Mouse (Mus musculus): ENCODE data around the gene Aldoart2. TPM values are rescaled to one million over a fixed set of nuclear protein-coding genes. Genes with fewer than 3 reads are reported as not detected.
"Not testable (repeated sequence)": the region's sequence is repeated elsewhere in the genome, so short reads cannot be mapped to it uniquely, and the experiment has no call there.

Aldoart2 gene
- polyA plus RNA-seq, 2 experiments, result not detected

- Histone ChIP-seq H3K9me3 (ENCODE audit: control insufficient read depth, low read length) (no peaks in the 10 kb centered on the region), H3K9ac (replicated peaks) (no peak overlapping the region), H3K4me3 (ENCODE audit: insufficient read depth in 1 of 2, low read depth in 2 of 2, low read length in 2 of 2) (no peak overlapping the region), H3K27me3 (ENCODE audit: control insufficient read depth, insufficient read depth, low read length) (peaks cover 7% of the 10 kb centered on the region), H3K4me2 (ENCODE audit: low read depth) (no peak overlapping the region), H3K27ac (no peak overlapping the region), H3K36me3 (replicated peaks; ENCODE audit: control insufficient read depth, insufficient read depth, low read depth) (no peaks in the 10 kb centered on the region), H3K4me1 (replicated peaks; ENCODE audit: control insufficient read depth in 2 of 2, insufficient read depth in 2 of 2, low read length in 1 of 2) (no peaks in the 10 kb centered on the region)
- WGBS (ENCODE audit: insufficient replicate concordance), result 86% methylated on average over 1 of the region's 1 CpGs
- TF ChIP-seq EP300 (IDR thresholded peaks at IDR 0.05; ENCODE audit: low read depth) (no peak), CTCF (IDR thresholded peaks at IDR 0.05; ENCODE audit: low read depth) (0 out of 2 replicates have a peak, but pooled peaks have one; percentile 6)
- DNase-seq (ENCODE audit: low read depth in 3 of 3, low spot score in 3 of 3) (no peak), ATAC-seq (ENCODE audit: insufficient read depth) (no peak)
Observed at GRCm38 (mm10) chr12:55538328-55538971, 26.6 kb upstream of the Aldoart2 start.

GRCm38 (mm10) chr12:55539157-55539556 lies 25.9 kb upstream of the Aldoart2 start:
- no peak overlapping the region for H3K4me3 ChIP-seq (ENCODE audit: insufficient read depth in 1 of 2, low read depth in 2 of 2, low read length in 2 of 2)
- TF ChIP-seq CTCF (IDR thresholded peaks at IDR 0.05; ENCODE audit: low read depth), result no peak
- no peak for TF ChIP-seq EP300 (IDR thresholded peaks at IDR 0.05; ENCODE audit: low read depth)
- no peak overlapping the region for H3K9ac ChIP-seq (replicated peaks)
- 53% methylated on average over 8 of the region's 8 CpGs for WGBS (ENCODE audit: insufficient replicate concordance)
- H3K4me1 ChIP-seq (replicated peaks; ENCODE audit: control insufficient read depth in 2 of 2, insufficient read depth in 2 of 2, low read length in 1 of 2), result no peaks in the 10 kb centered on the region
- H3K27me3 ChIP-seq (ENCODE audit: control insufficient read depth, insufficient read depth, low read length), result peaks cover 7% of the 10 kb centered on the region
- ATAC-seq (ENCODE audit: insufficient read depth) (no peak), DNase-seq (ENCODE audit: low read depth in 3 of 3, low spot score in 3 of 3) (no peak)
- H3K4me2 ChIP-seq (ENCODE audit: low read depth), result no peak overlapping the region
- no peaks in the 10 kb centered on the region for H3K36me3 ChIP-seq (replicated peaks; ENCODE audit: control insufficient read depth, insufficient read depth, low read depth)
- H3K27ac ChIP-seq, result no peak overlapping the region
- H3K9me3 ChIP-seq (ENCODE audit: control insufficient read depth, low read length), result no peaks in the 10 kb centered on the region

- not testable (repeated sequence) for DNase-seq (ENCODE audit: low read depth in 3 of 3, low spot score in 3 of 3); H3K27me3 ChIP-seq (ENCODE audit: control insufficient read depth, insufficient read depth, low read length); H3K27ac ChIP-seq; H3K9ac ChIP-seq (replicated peaks); H3K4me3 ChIP-seq (ENCODE audit: insufficient read depth in 1 of 2, low read depth in 2 of 2, low read length in 2 of 2); H3K4me1 ChIP-seq (replicated peaks; ENCODE audit: control insufficient read depth in 2 of 2, insufficient read depth in 2 of 2, low read length in 1 of 2); H3K36me3 ChIP-seq (replicated peaks; ENCODE audit: control insufficient read depth, insufficient read depth, low read depth); H3K4me2 ChIP-seq (ENCODE audit: low read depth); H3K9me3 ChIP-seq (ENCODE audit: control insufficient read depth, low read length); ATAC-seq (ENCODE audit: insufficient read depth)
- WGBS (ENCODE audit: insufficient replicate concordance), result 63% methylated on average over 6 of the region's 6 CpGs
Observed at GRCm38 (mm10) chr12:55554901-55555300, 10.1 kb upstream of the Aldoart2 start.

DNA sequence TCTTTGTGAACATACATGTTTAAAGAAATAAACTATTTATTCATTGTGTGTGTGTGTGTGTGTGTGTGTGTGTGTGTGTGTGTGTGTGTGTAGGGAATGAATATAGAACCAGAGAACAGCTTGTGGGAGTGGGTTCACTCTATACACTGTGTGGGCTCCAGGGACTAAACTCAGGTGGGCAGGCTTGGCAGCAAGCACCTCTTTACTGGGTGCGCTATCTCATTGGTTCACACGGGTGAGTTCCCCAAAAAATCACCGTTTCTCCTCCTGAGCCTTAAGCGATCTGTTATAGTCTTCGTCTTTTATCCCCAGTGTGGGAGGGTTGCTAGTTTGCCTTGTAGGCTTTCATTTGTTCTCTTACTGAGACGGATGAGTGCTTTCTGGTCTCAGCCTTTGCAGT lies 7.2 kb upstream of the Aldoart2 start:
- no peaks in the 10 kb centered on the region for H3K4me1 ChIP-seq (replicated peaks; ENCODE audit: control insufficient read depth in 2 of 2, insufficient read depth in 2 of 2, low read length in 1 of 2)
- H3K9me3 ChIP-seq (ENCODE audit: control insufficient read depth, low read length), result no peaks in the 10 kb centered on the region
- DNase-seq (ENCODE audit: low read depth in 3 of 3, low spot score in 3 of 3) (no peak), ATAC-seq (ENCODE audit: insufficient read depth) (no peak)
- TF ChIP-seq EP300 (IDR thresholded peaks at IDR 0.05; ENCODE audit: low read depth), result no peak
- no peak for TF ChIP-seq CTCF (IDR thresholded peaks at IDR 0.05; ENCODE audit: low read depth)
- WGBS (ENCODE audit: insufficient replicate concordance), result 54% methylated on average over 6 of the region's 6 CpGs
- H3K4me2 ChIP-seq (ENCODE audit: low read depth), result no peak overlapping the region
- no peak overlapping the region for H3K4me3 ChIP-seq (ENCODE audit: insufficient read depth in 1 of 2, low read depth in 2 of 2, low read length in 2 of 2)
- no peak overlapping the region for H3K9ac ChIP-seq (replicated peaks)
- H3K36me3 ChIP-seq (replicated peaks; ENCODE audit: control insufficient read depth, insufficient read depth, low read depth), result no peaks in the 10 kb centered on the region
- no peaks in the 10 kb centered on the region for H3K27me3 ChIP-seq (ENCODE audit: control insufficient read depth, insufficient read depth, low read length)
- H3K27ac ChIP-seq, result no peak overlapping the region

DNA sequence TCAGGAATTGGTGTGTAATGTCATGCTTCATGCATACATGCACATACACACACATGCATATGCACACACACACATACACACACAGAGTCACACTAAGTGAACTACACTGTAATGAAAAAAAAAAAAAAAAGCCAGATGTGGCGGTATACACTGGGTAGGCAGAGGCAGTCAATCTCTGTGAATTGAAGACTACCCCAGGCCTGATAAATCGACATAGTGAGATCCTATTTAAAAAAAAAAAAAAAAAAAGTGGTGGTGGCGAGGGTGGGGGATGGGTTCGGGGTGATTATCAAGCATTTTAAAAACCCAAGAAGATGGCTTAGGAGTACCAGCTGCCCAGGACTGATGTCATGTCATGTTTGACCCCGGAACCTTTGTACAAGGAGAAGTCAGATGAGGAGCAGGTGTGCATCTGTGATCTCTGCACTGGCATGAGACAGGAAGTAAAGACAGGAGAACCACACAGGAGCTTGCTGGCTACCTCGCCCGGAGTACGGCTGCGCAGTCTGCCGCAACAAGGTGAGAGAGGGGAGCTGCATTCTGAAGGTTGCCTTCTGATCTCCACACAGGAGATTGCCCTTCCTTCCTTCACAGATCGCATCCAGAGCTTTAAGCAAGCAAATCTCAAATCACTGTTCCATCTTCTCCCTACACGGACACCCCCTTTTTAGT lies 5.7 kb upstream of the Aldoart2 start:
- no peaks in the 10 kb centered on the region for H3K36me3 ChIP-seq (replicated peaks; ENCODE audit: control insufficient read depth, insufficient read depth, low read depth)
- no peaks in the 10 kb centered on the region for H3K9me3 ChIP-seq (ENCODE audit: control insufficient read depth, low read length)
- ATAC-seq (ENCODE audit: insufficient read depth) (no peak), DNase-seq (ENCODE audit: low read depth in 3 of 3, low spot score in 3 of 3) (no peak)
- WGBS (ENCODE audit: insufficient replicate concordance), result 76% methylated on average over 12 of the region's 12 CpGs
- TF ChIP-seq EP300 (IDR thresholded peaks at IDR 0.05; ENCODE audit: low read depth), result no peak
- H3K4me1 ChIP-seq (replicated peaks; ENCODE audit: control insufficient read depth in 2 of 2, insufficient read depth in 2 of 2, low read length in 1 of 2), result no peaks in the 10 kb centered on the region
- no peak overlapping the region for H3K4me2 ChIP-seq (ENCODE audit: low read depth)
- no peak overlapping the region for H3K9ac ChIP-seq (replicated peaks)
- H3K27ac ChIP-seq, result no peak overlapping the region
- H3K27me3 ChIP-seq (ENCODE audit: control insufficient read depth, insufficient read depth, low read length), result no peaks in the 10 kb centered on the region
- no peak overlapping the region for H3K4me3 ChIP-seq (ENCODE audit: insufficient read depth in 1 of 2, low read depth in 2 of 2, low read length in 2 of 2)
